Mouse (Mus musculus): ENCODE measurements around the gene Igsf6. TPM values are rescaled to one million over a fixed set of nuclear protein-coding genes. Genes with fewer than 3 reads are reported as not detected.

Gene Igsf6
- total RNA-seq (2021): under 1 TPM in 1 of 2 experiments, not detected in 1; 0.37 TPM
- long read RNA-seq, experiment 1: 0 reads
- long read RNA-seq, experiment 2: 0 reads

DNA sequence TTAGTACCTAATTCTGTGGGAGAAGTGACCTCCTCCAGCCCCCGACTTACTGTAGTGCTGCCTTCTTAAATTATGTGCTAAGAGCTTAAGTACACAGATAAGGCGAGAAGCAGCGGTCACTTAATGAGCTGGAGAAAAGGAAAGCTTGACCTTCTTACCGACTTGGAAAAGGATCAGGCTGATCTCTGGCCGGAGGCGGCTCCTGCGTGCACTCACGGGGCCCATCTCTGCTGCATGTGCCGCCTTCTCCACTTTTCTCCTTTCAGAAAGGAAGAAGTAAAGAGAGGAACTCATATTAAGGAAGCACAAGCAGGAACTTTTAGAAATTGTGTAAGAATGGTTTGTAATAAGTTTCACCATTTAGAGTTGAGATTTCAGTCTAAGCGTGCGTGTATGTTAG lies at the start of gene Igsf6:
TSS of gene Igsf6 (minus strand) at position 292 of the 400 bp plus-strand sequence.
- no peak for DNase-seq (ENCODE audit: low spot score in 2 of 2)
- intact Hi-C loops (cut with DNase I): no loop called here

DNA sequence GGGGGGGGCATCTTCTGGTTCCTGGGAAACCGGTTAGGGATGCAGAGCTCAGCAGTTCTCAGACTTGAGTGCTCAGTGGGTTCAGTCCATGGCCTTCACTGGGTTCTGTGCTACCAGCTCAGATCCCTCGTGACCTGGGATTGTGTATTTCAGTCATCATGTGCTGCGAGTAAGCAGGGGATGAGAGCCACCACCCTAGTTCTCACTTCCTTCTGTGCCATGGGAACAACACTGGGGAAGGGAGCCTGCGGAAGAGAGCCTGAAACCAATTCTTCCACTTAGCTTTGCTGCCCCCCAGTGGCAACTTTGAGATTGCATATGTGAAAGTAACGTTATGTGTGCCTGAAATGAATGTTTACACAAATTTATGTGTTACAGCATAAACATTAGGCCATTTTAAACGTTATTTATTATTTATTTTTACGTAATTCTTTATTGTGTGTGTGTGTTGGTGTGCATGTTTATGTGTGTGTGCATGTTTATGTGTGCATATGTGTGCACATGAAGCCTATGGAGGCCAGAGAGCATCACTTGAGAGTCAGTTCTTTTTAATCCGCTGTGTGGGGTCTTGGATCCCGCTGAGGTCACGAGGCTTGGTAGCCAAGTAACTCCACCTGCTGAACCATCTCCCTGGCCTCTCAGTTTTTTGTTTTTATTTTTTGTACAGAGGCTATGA lies 45.9 kb upstream of the Igsf6 start:
- peak; percentile 89 to 94 for DNase-seq (ENCODE audit: low spot score in 2 of 2)
- intact Hi-C loops (cut with DNase I): loop anchor here (2.0 to 10.0 kb wide), 3 partner anchors 43 to 285 kb away; no protein-coding TSS in a partner anchor

DNA sequence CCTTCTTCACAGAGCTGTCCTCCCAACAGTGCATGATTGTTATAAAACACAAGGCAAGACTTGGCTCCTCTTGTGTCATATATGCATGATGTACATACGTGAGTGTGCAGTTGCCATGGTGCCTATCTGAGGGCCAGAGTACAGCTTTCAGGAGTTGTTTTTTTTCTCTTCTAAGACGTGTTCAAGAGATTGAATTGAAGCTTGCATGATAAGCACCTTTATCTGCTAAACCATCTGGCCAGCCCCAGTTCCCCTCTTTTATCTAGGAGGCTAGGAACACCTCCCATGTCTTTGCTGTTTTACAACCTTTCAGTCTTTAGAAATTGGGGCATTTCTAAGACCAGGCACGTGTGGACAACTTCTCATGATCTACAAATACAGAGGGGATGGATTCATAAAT lies 37.4 kb upstream of the Igsf6 start:
- intact Hi-C loops (cut with DNase I): no loop called here
- no peak for DNase-seq (ENCODE audit: low spot score in 2 of 2)

DNA sequence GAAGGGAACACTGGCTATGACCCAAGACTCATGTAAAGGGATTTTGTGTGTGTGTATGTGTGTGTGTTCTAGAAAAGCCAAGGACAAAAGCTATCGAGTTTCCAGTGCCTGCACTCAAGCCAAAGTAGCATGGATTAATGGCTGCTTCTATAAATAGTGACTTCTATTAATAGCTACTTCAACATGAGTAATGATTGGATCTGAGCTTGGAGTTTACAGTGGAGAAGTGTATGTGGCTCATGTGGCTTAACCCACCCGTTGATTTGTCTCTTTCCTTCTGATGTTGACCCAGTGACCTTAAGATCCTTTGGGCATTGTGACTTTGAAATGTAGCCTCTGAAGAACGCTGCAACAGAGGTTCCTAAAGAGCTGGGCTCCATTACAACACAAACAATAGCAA lies 36.9 kb upstream of the Igsf6 start:
- no peak for DNase-seq (ENCODE audit: low spot score in 2 of 2)
- intact Hi-C loops (cut with DNase I): no loop called here

DNA sequence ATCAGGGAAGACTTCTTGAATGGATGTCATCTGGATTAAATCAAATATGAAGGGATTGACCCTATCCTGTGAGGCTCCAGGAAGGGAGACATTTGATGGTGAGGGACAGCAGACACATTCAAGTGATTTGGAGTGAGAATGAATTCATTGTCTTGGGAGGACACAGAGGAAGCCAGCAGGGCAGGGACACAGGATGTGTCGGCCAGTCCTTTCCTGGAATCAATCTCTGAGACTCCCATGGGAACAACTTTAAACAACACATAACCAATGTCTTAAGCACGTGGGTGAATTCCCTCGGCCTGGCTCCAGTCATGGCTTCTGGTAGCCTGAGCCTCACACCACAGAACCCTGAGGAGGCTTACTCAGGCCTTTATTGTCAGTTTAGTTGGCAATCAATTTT lies 33.5 kb upstream of the Igsf6 start:
- no peak for DNase-seq (ENCODE audit: low spot score in 2 of 2)
- intact Hi-C loops (cut with DNase I): no loop called here

DNA sequence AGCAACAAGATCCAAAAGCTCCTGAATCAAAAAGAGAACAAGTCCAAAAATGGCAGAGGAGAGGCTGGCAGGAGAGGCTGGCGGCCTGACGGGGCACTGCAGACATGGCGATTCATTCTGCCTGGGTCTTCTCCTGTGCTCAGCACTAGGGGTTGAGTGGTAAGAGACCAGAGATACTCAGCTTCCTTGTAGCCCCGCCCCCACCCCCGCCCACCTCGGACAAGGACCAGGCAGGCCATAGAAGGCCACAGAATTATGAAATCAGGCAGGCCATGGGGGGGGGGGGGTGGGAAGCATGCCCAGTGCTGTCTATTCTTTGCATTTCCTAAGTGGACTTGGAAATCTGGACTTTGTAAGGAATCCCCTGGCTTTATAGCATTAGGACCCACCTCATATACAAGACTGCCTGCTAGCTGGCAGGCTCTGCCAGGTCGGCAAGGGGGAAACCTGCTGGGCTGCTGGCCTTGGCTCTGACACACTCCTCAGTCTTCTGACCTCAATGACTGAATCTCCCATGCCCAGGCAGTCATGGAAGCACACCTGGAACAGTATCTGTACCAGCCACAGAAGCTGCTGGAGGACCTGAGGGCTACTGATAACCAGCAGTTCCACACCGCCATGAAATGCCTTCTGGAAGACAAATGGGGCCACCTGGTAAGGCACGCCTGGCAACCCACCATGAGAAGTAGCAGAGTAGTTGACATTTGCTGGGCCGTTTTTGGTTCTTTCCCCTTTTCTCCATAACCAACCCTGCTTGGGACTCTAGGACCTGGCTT lies 24.4 kb upstream of the Igsf6 start:
- intact Hi-C loops (cut with DNase I): no loop called here

DNA sequence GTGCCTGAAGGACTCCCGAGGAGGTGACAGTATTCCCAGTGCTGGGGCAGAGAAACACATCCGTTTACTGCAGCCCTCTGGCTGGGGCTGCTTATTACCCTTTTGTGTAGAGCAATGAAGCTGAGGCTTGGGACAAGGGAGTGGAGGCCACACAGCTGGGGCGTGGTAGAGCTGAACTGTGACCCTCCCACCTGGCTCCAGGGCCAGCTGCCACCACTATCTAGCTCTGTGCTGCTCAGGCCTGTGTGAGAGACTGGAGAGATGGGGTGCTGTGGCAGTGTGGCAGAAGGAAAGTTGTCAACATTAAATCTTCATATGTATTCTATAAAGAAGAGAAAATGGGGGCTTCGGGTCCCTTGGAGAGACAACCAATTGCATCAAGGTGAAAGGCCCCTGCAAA lies 18.7 kb upstream of the Igsf6 start:
- intact Hi-C loops (cut with DNase I): no loop called here
- no peak for DNase-seq (ENCODE audit: low spot score in 2 of 2)

More for the DNA sequence above, 24.4 kb upstream of the Igsf6 start:
- DNase-seq (ENCODE audit: low spot score in 2 of 2): no peak

DNA sequence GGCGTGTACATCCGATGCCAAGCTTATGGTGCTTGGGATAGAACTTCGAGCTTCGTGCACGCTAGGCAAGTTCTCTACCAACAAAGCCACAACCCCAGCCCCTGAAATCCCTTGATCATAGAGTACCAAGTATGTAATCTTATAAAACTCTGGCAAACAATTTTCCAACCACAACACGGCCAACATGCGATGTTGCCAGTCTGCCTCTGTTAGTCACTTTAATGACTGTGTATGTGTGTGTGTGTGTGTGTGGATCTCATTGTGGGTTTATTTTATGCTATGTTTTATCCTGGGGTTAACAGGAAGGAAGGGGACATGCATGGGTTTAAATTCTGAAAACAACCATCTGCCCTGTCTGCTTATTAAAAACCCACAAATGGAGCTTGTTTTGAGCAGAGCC lies 16.4 kb upstream of the Igsf6 start:
- DNase-seq (ENCODE audit: low spot score in 2 of 2): no peak

DNA sequence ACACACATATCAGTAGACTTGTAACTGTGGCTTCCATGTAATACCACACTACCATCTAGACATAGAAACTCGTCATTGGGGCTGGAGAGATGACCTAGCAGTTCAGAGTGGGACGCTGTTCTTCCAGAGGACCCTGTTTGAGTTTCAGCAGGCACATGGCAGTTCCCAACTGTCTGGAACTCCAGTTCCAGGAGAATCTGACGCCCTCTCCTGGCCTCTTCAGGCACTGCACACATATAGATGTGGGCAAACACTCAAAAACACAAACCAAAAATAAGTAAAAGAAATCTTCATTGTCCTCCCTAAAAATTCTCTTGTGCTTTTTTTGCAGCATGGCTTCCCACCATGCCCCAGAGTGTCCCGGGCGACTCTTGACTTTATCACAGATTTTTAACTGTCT lies 14.4 kb upstream of the Igsf6 start:
- intact Hi-C loops (cut with DNase I): loop anchor here (10.0 kb wide), 1 partner anchor 556 kb away; no protein-coding TSS in a partner anchor
- DNase-seq (ENCODE audit: low spot score in 2 of 2): no peak

More for the DNA sequence above, 16.4 kb upstream of the Igsf6 start:
- intact Hi-C loops (cut with DNase I): no loop called here

DNA sequence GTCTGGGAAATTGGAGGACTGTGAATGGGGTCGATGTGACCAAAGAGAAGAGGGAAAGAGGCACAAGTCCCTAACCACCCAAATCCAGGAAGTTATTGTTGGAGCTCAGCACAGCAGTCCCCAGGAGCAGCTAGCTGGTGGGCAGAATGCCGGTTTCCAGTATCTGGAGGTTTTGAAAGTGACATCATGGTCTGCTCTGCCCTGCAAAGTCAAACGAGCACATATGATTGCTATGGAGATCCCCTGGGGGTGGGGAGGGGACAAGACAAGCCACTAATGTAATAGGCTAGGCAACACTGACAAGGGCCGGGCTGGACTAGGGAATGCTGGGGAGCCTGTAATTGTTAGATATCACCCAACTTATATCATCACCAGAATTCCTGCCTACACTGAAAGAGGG lies 11.1 kb upstream of the Igsf6 start:
- intact Hi-C loops (cut with DNase I): loop anchor here (10.0 kb wide), 1 partner anchor 559 kb away; no protein-coding TSS in a partner anchor
- DNase-seq (ENCODE audit: low spot score in 2 of 2): no peak

DNA sequence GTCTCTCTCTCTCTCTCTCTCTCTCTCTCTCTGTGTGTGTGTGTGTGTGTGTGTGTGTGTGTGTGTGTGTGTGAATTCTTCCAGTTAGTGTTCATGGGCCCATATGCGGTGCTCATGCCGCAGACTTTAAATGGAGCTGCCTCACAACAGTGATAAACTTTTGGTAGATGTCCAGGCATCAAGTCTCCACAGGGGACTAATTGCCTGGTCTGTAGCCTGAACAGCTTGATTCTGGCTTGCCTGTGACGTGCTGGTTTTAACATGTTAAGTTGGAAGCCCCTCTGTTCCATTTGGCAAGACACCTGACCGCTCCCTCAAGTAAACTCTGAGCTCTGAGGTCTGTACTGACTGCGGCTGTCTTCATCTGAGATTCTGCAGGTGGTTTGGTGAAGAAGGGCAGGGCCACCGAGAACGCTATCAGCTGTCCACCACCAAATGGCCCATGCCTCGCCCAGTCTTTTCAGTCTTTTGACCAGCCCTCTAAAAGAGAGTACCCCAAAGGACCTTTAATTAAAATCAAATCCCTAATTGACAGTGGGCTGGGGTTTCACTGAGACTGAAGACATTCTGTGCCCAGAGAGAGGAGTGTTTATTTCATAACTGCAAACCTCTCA lies 10.6 kb upstream of the Igsf6 start:
- no peak for DNase-seq (ENCODE audit: low spot score in 2 of 2)
- intact Hi-C loops (cut with DNase I): loop anchor here (10.0 kb wide), 1 partner anchor 560 kb away; no protein-coding TSS in a partner anchor

DNA sequence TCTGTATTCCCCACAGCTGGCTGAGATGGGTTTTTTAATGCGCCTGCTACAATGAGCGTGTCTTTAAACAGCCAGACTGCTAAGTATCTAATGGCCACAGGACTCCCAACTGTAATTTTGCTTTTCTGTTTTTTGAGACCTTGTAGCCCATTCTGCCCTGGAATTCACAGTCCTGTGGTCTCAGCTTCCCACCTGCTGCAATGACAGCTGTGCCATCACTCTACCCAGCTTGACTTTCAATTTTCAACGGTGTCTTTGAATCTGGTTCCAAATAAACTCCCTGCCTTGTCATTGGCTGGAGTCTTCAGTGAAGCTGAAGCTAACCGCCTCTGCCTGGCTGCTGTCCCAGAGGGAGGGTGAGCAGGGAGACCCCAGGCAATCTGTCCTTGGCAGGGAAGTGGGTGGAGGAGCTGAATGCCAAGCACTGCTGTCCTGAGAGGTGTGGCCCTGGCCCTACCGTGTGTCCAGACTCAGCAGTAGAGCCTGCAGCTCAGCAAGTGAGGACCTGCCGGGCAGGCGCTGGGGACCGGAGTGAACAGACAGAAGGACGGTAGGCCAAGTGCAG lies 8.7 kb upstream of the Igsf6 start:
- DNase-seq (ENCODE audit: low spot score in 2 of 2): no peak
- intact Hi-C loops (cut with DNase I): loop anchor here (10.0 kb wide), 1 partner anchor 562 kb away; no protein-coding TSS in a partner anchor

DNA sequence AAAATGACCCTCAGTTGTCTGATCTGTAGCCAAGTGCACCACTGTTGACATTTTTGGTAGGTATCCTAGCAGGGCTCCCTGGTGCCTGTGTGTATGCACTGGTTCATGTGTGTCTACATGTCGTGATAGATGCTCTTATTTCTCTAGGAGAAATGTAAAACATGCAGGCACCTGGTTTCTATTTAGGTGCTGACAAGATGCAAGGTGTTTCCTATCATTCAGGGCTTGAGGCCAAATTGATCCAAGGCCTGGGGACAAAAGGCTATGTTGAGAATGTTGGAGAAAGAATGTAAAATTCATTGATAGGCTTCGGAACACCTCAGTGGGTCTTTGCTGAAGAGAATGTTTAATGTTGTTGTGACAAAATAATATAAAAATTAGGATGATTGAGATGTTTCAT lies 7.4 kb upstream of the Igsf6 start:
- DNase-seq (ENCODE audit: low spot score in 2 of 2): no peak
- intact Hi-C loops (cut with DNase I): loop anchor here (10.0 kb wide), 1 partner anchor 563 kb away; no protein-coding TSS in a partner anchor

DNA sequence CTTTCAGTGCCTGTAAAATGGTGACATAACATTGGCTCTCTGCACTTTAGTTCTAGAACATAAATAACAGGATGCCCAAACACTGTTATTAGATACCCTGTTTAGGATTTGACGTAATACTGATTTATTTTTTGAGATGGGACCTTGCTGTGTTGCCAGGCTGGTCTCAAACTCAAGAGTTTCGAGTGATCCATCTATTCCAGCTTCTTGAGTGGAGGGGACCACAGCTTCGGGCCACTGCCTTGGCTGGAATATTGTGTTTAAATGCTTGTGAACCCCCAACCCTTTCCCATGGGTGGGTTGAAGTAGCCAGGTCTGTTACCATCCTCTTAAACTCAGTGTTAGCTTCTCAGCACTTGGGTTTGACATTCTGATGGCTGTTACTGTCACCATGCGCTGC lies 7.0 kb upstream of the Igsf6 start, which contains the start of gene Otoa:
TSS of gene Otoa (plus strand) at position 301 of the 400 bp plus-strand sequence.
- no peak for DNase-seq (ENCODE audit: low spot score in 2 of 2)
- intact Hi-C loops (cut with DNase I): loop anchor here (10.0 kb wide), 1 partner anchor 563 kb away; no protein-coding TSS in a partner anchor

DNA sequence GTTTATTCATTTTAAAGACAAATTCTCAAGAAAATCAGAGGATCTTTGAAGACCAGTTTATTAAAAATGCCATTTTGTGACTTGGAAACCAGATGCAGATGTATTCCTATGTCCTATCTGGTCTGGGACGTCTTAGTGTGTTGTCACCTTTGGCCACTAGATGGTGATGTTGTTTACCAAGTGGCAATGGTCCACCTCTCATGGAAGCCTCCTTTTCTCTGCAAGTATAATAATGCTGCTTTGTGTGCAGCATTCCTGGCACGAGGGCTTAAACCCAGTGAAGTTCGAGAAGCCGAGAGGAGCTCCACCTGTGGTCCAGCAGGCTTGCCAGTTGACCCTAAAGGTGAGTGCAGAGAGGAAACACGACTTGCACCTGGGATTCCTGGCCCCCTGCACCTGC lies 3.5 kb upstream of the Igsf6 start:
- intact Hi-C loops (cut with DNase I): loop anchor here (2.0 kb wide), 1 partner anchor 43 kb away; no protein-coding TSS in a partner anchor
- DNase-seq (ENCODE audit: low spot score in 2 of 2): peak; percentile 82 to 85

DNA sequence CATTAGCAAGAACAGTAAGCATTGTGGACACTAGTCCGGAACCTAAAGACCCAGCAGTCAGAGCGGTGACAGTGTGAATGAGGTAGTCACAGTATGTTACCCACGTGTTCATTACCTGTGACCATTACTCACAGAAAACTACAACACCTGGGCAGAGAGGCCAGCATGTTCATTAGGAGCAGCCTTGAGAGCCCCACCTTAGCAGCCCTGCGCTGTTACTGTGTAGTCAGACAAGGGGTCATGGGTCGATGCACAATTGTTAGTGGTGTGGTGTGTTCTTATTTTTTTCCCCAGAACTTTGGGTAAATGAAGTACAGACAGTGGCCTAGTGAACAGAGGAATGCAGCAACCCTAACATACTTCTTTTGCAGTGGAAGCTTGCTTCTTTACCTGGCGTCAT lies 2.9 kb upstream of the Igsf6 start:
- DNase-seq (ENCODE audit: low spot score in 2 of 2): no peak
- intact Hi-C loops (cut with DNase I): loop anchor here (2.0 kb wide), 1 partner anchor 43 kb away; no protein-coding TSS in a partner anchor

DNA sequence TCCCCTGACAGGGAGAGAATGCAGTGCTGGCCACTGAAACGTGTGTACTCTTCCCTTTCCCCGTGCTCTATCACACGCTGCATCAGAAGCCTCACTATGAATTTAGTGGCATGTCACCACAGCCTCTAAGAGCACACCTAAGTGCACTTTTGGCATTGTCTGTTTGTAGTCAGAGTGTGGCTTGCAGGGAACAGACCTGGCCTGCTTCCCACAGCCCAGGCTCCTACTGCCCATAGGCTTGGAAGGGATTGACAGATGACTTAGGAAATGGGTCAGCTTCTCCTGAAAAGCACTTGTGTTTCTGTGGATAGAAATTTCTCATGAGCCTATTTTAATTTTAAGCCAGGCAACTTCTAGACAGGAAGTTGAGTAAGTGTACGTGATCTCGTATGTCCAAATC lies 1.0 kb upstream of the Igsf6 start:
- intact Hi-C loops (cut with DNase I): no loop called here
- DNase-seq (ENCODE audit: low spot score in 2 of 2): no peak

DNA sequence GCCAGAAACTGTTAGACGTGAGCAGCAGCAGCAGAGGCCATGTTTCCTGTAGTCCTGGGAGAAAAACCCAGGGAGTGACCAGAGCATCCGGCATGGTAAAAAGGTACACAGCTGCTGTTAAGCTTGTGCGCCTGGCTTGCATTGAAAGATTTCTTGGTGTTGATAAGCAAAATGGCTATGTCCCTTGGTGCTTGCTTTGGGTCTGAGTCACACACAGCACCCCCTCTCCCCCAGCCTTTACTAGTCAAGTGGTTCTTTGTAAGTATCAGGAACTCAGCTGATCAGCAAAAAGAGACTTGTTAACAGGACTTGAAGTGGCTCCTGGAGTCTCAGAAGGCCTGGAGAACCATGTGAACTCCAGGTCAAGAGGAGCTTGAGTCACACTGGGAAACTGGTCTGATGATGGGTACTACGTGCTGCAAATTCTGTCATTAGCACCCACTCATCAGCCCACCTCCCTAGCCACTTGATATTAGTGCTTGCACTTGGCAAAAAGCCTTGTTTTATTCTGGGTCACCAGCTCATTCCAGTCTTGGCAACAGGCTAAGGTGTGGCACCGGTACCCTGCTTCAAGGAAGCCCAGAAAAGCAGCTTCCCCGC lies 529 bp upstream of the Igsf6 start:
- no peak for DNase-seq (ENCODE audit: low spot score in 2 of 2)
- intact Hi-C loops (cut with DNase I): no loop called here

DNA sequence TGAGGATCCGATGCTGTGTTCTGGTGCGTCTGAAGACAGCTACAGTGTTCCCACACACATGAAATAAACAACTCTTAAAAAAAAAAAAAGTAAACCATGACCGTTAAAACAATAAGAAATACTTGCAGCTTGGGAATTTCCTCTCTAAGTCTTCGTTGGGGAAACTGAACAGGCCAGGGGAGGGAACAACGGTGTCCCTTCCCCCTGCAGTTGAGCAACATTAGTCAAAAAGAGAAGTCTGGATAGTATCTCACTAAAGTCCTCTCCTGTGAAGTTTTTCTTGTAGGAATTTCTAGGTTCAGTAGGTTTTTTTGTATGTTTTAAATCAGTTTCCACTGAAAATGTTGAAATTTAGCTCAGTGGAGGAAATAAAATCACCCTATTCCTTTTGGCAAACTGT lies 1.9 kb downstream of the Igsf6 start:
- DNase-seq (ENCODE audit: low spot score in 2 of 2): no peak
- intact Hi-C loops (cut with DNase I): no loop called here
